Mouse (Mus musculus) midbrain, embryonic 12.5 days (tissue): ENCODE results near the gene Col6a3. TPM values are rescaled to one million over a fixed set of nuclear protein-coding genes. Genes with fewer than 3 reads are reported as not detected.

Experiments
- ATAC-seq: fragments of 200-750 bp; cut with Nextera tagmentation; 2 replicates; pipeline ENCODE4 v1.8.0; 2017; ENCODE audit warnings: low read depth, moderate TSS enrichment, moderate library complexity; ENCODE audit not compliant: low FRiP score
- H3K27ac ChIP-seq: fragments of 300-500 bp; sonication (generic); replicated peaks from 2 replicates; pipeline ENCODE4 v1.5.1; 2016; ENCODE audit warnings: mild to moderate bottlenecking
- H3K27me3 ChIP-seq: fragments of 300-500 bp; sonication (generic); 2 replicates; pipeline ENCODE4 v1.6.1; 2016; ENCODE audit warnings: mild to moderate bottlenecking
- H3K36me3 ChIP-seq: fragments of 300-500 bp; sonication (generic); 2 replicates; pipeline ENCODE4 v1.6.1; 2016
- H3K4me1 ChIP-seq: fragments of 300-500 bp; sonication (generic); 2 replicates; pipeline ENCODE4 v1.6.1; 2016
- H3K4me2 ChIP-seq: fragments of 300-500 bp; sonication (generic); replicated peaks from 2 replicates; pipeline ENCODE4 v1.6.1; 2016; ENCODE audit warnings: mild to moderate bottlenecking, moderate library complexity
- H3K4me3 ChIP-seq: fragments of 300-500 bp; sonication (generic); 2 replicates; pipeline ENCODE4 v1.5.1; 2016; ENCODE audit warnings: mild to moderate bottlenecking
- H3K9ac ChIP-seq: fragments of 300-500 bp; sonication (generic); replicated peaks from 2 replicates; pipeline ENCODE4 v1.6.1; 2016; ENCODE audit warnings: mild to moderate bottlenecking, moderate library complexity
- H3K9me3 ChIP-seq: fragments of 300-500 bp; sonication (generic); 2 replicates; pipeline ENCODE4 v1.6.1; 2016; ENCODE audit warnings: mild to moderate bottlenecking
- WGBS: fragments of 180-500 bp; shearing (Covaris S2); methylation state at CpG from one replicate; pipeline ENCODE4 v1.1.7; 2016; 5-methylcytosine and 5-hydroxymethylcytosine counted together
- polyA plus RNA-seq: library from polyadenylated mRNA; unstranded; fragments of >200 nt; fragmentation: Nextera tagmentation; extraction: Ambion mirVana; gene quantifications from 2 replicates; pipeline ENCODE4 v1.2.1, GENCODE M21; 2016

Gene Col6a3
- polyA plus RNA-seq, 1 experiment from 2014 or later = 17.3 TPM

GRCm38 (mm10) chr1:90743941-90744386 lies 99.8 kb downstream of the Col6a3 start:
- H3K27ac ChIP-seq = peak overlapping the region; percentile 90
- H3K4me3 ChIP-seq = peak overlapping the region; percentile 33
- peak overlapping the region; percentile 55 for H3K4me2 ChIP-seq
- no peaks in the 10 kb centered on the region for H3K27me3 ChIP-seq
- peak; percentile 96 for ATAC-seq
- H3K36me3 ChIP-seq = no peaks in the 10 kb centered on the region
- H3K4me1 ChIP-seq = peaks cover 23% of the 10 kb centered on the region
- H3K9ac ChIP-seq = peak overlapping the region; percentile 53
- no peaks in the 10 kb centered on the region for H3K9me3 ChIP-seq
- WGBS = 6% methylated on average over 14 of the region's 14 CpGs

GRCm38 (mm10) chr1:90743445-90743844 lies 100.3 kb downstream of the Col6a3 start:
- ATAC-seq = peak; percentile 25; the same call in 1 of the 2 replicates
- 83% methylated on average over 1 of the region's 1 CpGs for WGBS
- Histone ChIP-seq H3K27me3 (no peaks in the 10 kb centered on the region), H3K4me3 (no peak overlapping the region), H3K4me2 (peak overlapping the region; percentile 55), H3K9me3 (no peaks in the 10 kb centered on the region), H3K36me3 (no peaks in the 10 kb centered on the region), H3K4me1 (peaks cover 23% of the 10 kb centered on the region), H3K27ac (peak overlapping the region; percentile 90), H3K9ac (no peak overlapping the region)

- 87% methylated on average over 7 of the region's 7 CpGs for WGBS
- Histone ChIP-seq H3K9me3 (no peaks in the 10 kb centered on the region), H3K36me3 (no peaks in the 10 kb centered on the region), H3K27ac (no peak overlapping the region), H3K4me3 (no peak overlapping the region), H3K9ac (no peak overlapping the region), H3K4me1 (peaks cover 23% of the 10 kb centered on the region), H3K4me2 (no peak overlapping the region), H3K27me3 (no peaks in the 10 kb centered on the region)
- no peak for ATAC-seq
These were observed 101.1 kb downstream of the Col6a3 start for GRCm38 (mm10) chr1:90742641-90743040.

- no peak overlapping the region for H3K9ac ChIP-seq
- H3K4me3 ChIP-seq = no peak overlapping the region
- no peaks in the 10 kb centered on the region; the same call in 1 of the 2 replicates for H3K27me3 ChIP-seq
- H3K4me1 ChIP-seq = peaks cover 23% of the 10 kb centered on the region
- H3K9me3 ChIP-seq = no peaks in the 10 kb centered on the region
- no peak overlapping the region for H3K4me2 ChIP-seq
- ATAC-seq = no peak
- H3K36me3 ChIP-seq = no peaks in the 10 kb centered on the region
- no peak overlapping the region for H3K27ac ChIP-seq
- WGBS = 78% methylated on average over 11 of the region's 11 CpGs
These were observed 103.3 kb downstream of the Col6a3 start for GRCm38 (mm10) chr1:90740216-90741170.

GRCm38 (mm10) chr1:90738913-90739312 lies 104.9 kb downstream of the Col6a3 start:
- no peak overlapping the region for H3K27ac ChIP-seq
- 91% methylated on average over 2 of the region's 2 CpGs for WGBS
- no peak overlapping the region for H3K9ac ChIP-seq
- peaks cover 19% of the 10 kb centered on the region for H3K4me1 ChIP-seq
- no peaks in the 10 kb centered on the region for H3K9me3 ChIP-seq
- ATAC-seq = no peak
- H3K4me2 ChIP-seq = no peak overlapping the region
- no peaks in the 10 kb centered on the region; the same call in 1 of the 2 replicates for H3K27me3 ChIP-seq
- H3K4me3 ChIP-seq = no peak overlapping the region
- H3K36me3 ChIP-seq = no peaks in the 10 kb centered on the region

GRCm38 (mm10) chr1:90729466-90729865 lies 114.3 kb downstream of the Col6a3 start:
- no peak overlapping the region for H3K27ac ChIP-seq
- peaks cover 18% of the 10 kb centered on the region for H3K4me1 ChIP-seq
- H3K9me3 ChIP-seq = no peaks in the 10 kb centered on the region
- H3K36me3 ChIP-seq = no peaks in the 10 kb centered on the region
- no peaks in the 10 kb centered on the region for H3K27me3 ChIP-seq
- no peak for ATAC-seq
- 80% methylated on average over 3 of the region's 3 CpGs for WGBS
- H3K4me3 ChIP-seq = no peak overlapping the region
- H3K9ac ChIP-seq = no peak overlapping the region
- H3K4me2 ChIP-seq = no peak overlapping the region

GRCm38 (mm10) chr1:90723754-90724153 lies 120.0 kb downstream of the Col6a3 start:
- Histone ChIP-seq H3K4me2 (no peak overlapping the region), H3K27ac (no peak overlapping the region), H3K9me3 (no peaks in the 10 kb centered on the region), H3K27me3 (no peaks in the 10 kb centered on the region), H3K4me3 (no peak overlapping the region), H3K4me1 (no peaks in the 10 kb centered on the region), H3K36me3 (no peaks in the 10 kb centered on the region), H3K9ac (no peak overlapping the region)
- ATAC-seq = no peak

- Histone ChIP-seq H3K36me3 (no peaks in the 10 kb centered on the region), H3K4me2 (no peak overlapping the region), H3K4me3 (no peak overlapping the region), H3K9ac (no peak overlapping the region), H3K9me3 (no peaks in the 10 kb centered on the region), H3K4me1 (no peaks in the 10 kb centered on the region), H3K27ac (no peak overlapping the region), H3K27me3 (no peaks in the 10 kb centered on the region)
- ATAC-seq = no peak
These were observed 120.4 kb downstream of the Col6a3 start for GRCm38 (mm10) chr1:90723325-90723724.

GRCm38 (mm10) chr1:90722021-90722420 lies 121.8 kb downstream of the Col6a3 start:
- Histone ChIP-seq H3K27me3 (no peaks in the 10 kb centered on the region), H3K36me3 (no peaks in the 10 kb centered on the region), H3K9ac (no peak overlapping the region), H3K4me2 (no peak overlapping the region), H3K4me1 (no peaks in the 10 kb centered on the region), H3K27ac (no peak overlapping the region), H3K9me3 (no peaks in the 10 kb centered on the region), H3K4me3 (no peak overlapping the region)
- ATAC-seq = no peak

GRCm38 (mm10) chr1:90720610-90721241 lies 123.0 kb downstream of the Col6a3 start:
- H3K4me1 ChIP-seq = no peaks in the 10 kb centered on the region
- H3K9ac ChIP-seq = no peak overlapping the region
- WGBS = 78% methylated on average over 7 of the region's 7 CpGs
- no peak overlapping the region for H3K4me3 ChIP-seq
- no peaks in the 10 kb centered on the region for H3K27me3 ChIP-seq
- no peak overlapping the region for H3K27ac ChIP-seq
- no peaks in the 10 kb centered on the region for H3K36me3 ChIP-seq
- H3K4me2 ChIP-seq = no peak overlapping the region
- ATAC-seq = no peak
- H3K9me3 ChIP-seq = no peaks in the 10 kb centered on the region

GRCm38 (mm10) chr1:90718826-90719550 lies 124.8 kb downstream of the Col6a3 start:
- Histone ChIP-seq H3K4me1 (no peaks in the 10 kb centered on the region), H3K9me3 (no peaks in the 10 kb centered on the region), H3K27ac (no peak overlapping the region), H3K9ac (no peak overlapping the region), H3K27me3 (no peaks in the 10 kb centered on the region), H3K36me3 (no peaks in the 10 kb centered on the region), H3K4me2 (no peak overlapping the region), H3K4me3 (no peak overlapping the region)
- WGBS = 93% methylated on average over 6 of the region's 6 CpGs
- no peak for ATAC-seq

GRCm38 (mm10) chr1:90716258-90716657 lies 127.5 kb downstream of the Col6a3 start:
- Histone ChIP-seq H3K4me2 (no peak overlapping the region), H3K9ac (no peak overlapping the region), H3K36me3 (no peaks in the 10 kb centered on the region), H3K27me3 (no peaks in the 10 kb centered on the region), H3K4me1 (no peaks in the 10 kb centered on the region), H3K4me3 (no peak overlapping the region), H3K27ac (no peak overlapping the region), H3K9me3 (no peaks in the 10 kb centered on the region)
- ATAC-seq = no peak
- WGBS = 81% methylated on average over 2 of the region's 2 CpGs
